Mouse (Mus musculus): ENCODE measurements at regions not wholly inside any gene's neighbourhood (a gene's known extent, or its start where the extent isn't known, plus 50 kb on each side); places are given as distances from the start of the nearest gene placed in this dataset.
A peak's percentile ranks its signal among the peaks of the same experiment; 100 is the strongest.

- no peak for DNase-seq (ENCODE audit: low read depth, low spot score)
Measured at GRCm38 (mm10) chr8:92004532-92004931, 202.7 kb upstream of the Irx3 start.

GRCm38 (mm10) chr8:92000368-92000767 lies 198.5 kb upstream of the Irx3 start:
- no peak overlapping the region for H3K27ac ChIP-seq (ENCODE audit: insufficient read depth, low read depth, low read length, poor library complexity, severe bottlenecking)
- TF ChIP-seq MAFK (IDR thresholded peaks at IDR 0.05; ENCODE audit: insufficient read depth, low read depth, low read length) (no peak), ZNF384 (IDR thresholded peaks at IDR 0.05; ENCODE audit: low read depth, low read length) (no peak), ZC3H11A (IDR thresholded peaks at IDR 0.05; ENCODE audit: borderline replicate concordance, low read depth, low read length) (no peak), CHD2 (IDR thresholded peaks at IDR 0.05; ENCODE audit: low read depth, low read length) (no peak), HCFC1 (IDR thresholded peaks at IDR 0.05; ENCODE audit: borderline replicate concordance, insufficient read depth, low read length) (no peak)

More at GRCm38 (mm10) chr8:92004532-92004931, 202.7 kb upstream of the Irx3 start:
- no peak for TF ChIP-seq ZC3H11A (IDR thresholded peaks at IDR 0.05; ENCODE audit: borderline replicate concordance, low read depth, low read length)
- TF ChIP-seq ZNF384 (IDR thresholded peaks at IDR 0.05; ENCODE audit: low read depth, low read length): no peak
- TF ChIP-seq CHD2 (IDR thresholded peaks at IDR 0.05; ENCODE audit: low read depth, low read length): no peak; the same call in 1 of the 2 replicates
- TF ChIP-seq HCFC1 (IDR thresholded peaks at IDR 0.05; ENCODE audit: borderline replicate concordance, insufficient read depth, low read length): no peak
- TF ChIP-seq MAFK (IDR thresholded peaks at IDR 0.05; ENCODE audit: insufficient read depth, low read depth, low read length): no peak
- Histone ChIP-seq H3K4me3 (ENCODE audit: insufficient read depth in 1 of 2, low read depth in 1 of 2, low read length in 2 of 2, poor library complexity in 1 of 2, severe bottlenecking in 1 of 2) (peak overlapping the region; percentile 18 to 51), H3K9me3 (ENCODE audit: control insufficient read depth, insufficient read depth, low read depth, low read length) (no peaks in the 10 kb centered on the region), H3K27ac (ENCODE audit: insufficient read depth, low read depth, low read length, poor library complexity, severe bottlenecking) (peak overlapping the region; percentile 29), H3K36me3 (ENCODE audit: control insufficient read depth, insufficient read depth, low read length, poor library complexity, severe bottlenecking) (no peaks in the 10 kb centered on the region), H3K4me1 (ENCODE audit: control insufficient read depth in 2 of 2, insufficient read depth in 2 of 2, low read length in 2 of 2, poor library complexity in 1 of 2) (peaks cover 3 to 7% of the 10 kb centered on the region in 2 experiments; a peak in 3 of 4 replicates), H3K9ac (ENCODE audit: insufficient read depth, low read depth, low read length, poor library complexity, severe bottlenecking) (peak overlapping the region; percentile 55; the same call in 1 of the 2 replicates)
- in situ Hi-C loops (cut with MboI; ENCODE audit: low sequenced_read_pairs in 2 of 2, unreplicated experiment in 2 of 2): no loop called here

GRCm38 (mm10) chr8:91999661-92000060 lies 197.8 kb upstream of the Irx3 start:
- Histone ChIP-seq H3K9me3 (ENCODE audit: control insufficient read depth, insufficient read depth, low read depth, low read length) (no peaks in the 10 kb centered on the region), H3K27ac (ENCODE audit: insufficient read depth, low read depth, low read length, poor library complexity, severe bottlenecking) (no peak overlapping the region), H3K9ac (ENCODE audit: insufficient read depth, low read depth, low read length, poor library complexity, severe bottlenecking) (no peak overlapping the region), H3K36me3 (ENCODE audit: control insufficient read depth, insufficient read depth, low read length, poor library complexity, severe bottlenecking) (no peaks in the 10 kb centered on the region), H3K4me1 (ENCODE audit: control insufficient read depth in 2 of 2, insufficient read depth in 2 of 2, low read length in 2 of 2, poor library complexity in 1 of 2) (peaks cover 6 to 8% of the 10 kb centered on the region in 2 experiments; a peak in 2 of 4 replicates), H3K4me3 (ENCODE audit: insufficient read depth in 1 of 2, low read depth in 1 of 2, low read length in 2 of 2, poor library complexity in 1 of 2, severe bottlenecking in 1 of 2) (no peak overlapping the region)
- TF ChIP-seq MAFK (IDR thresholded peaks at IDR 0.05; ENCODE audit: insufficient read depth, low read depth, low read length) (no peak), CHD2 (IDR thresholded peaks at IDR 0.05; ENCODE audit: low read depth, low read length) (no peak), ZC3H11A (IDR thresholded peaks at IDR 0.05; ENCODE audit: borderline replicate concordance, low read depth, low read length) (no peak), ZNF384 (IDR thresholded peaks at IDR 0.05; ENCODE audit: low read depth, low read length) (no peak), HCFC1 (IDR thresholded peaks at IDR 0.05; ENCODE audit: borderline replicate concordance, insufficient read depth, low read length) (no peak)
- no peak for DNase-seq (ENCODE audit: low read depth, low spot score)
- in situ Hi-C loops (cut with MboI; ENCODE audit: low sequenced_read_pairs in 2 of 2, unreplicated experiment in 2 of 2): no loop called here

More at GRCm38 (mm10) chr8:92000368-92000767, 198.5 kb upstream of the Irx3 start:
- Histone ChIP-seq H3K36me3 (ENCODE audit: control insufficient read depth, insufficient read depth, low read length, poor library complexity, severe bottlenecking) (no peaks in the 10 kb centered on the region), H3K9me3 (ENCODE audit: control insufficient read depth, insufficient read depth, low read depth, low read length) (no peaks in the 10 kb centered on the region), H3K9ac (ENCODE audit: insufficient read depth, low read depth, low read length, poor library complexity, severe bottlenecking) (no peak overlapping the region), H3K4me3 (ENCODE audit: insufficient read depth in 1 of 2, low read depth in 1 of 2, low read length in 2 of 2, poor library complexity in 1 of 2, severe bottlenecking in 1 of 2) (no peak overlapping the region), H3K4me1 (ENCODE audit: control insufficient read depth in 2 of 2, insufficient read depth in 2 of 2, low read length in 2 of 2, poor library complexity in 1 of 2) (peaks cover 6 to 8% of the 10 kb centered on the region in 2 experiments; a peak in 2 of 4 replicates)
- in situ Hi-C loops (cut with MboI; ENCODE audit: low sequenced_read_pairs in 2 of 2, unreplicated experiment in 2 of 2): no loop called here
- no peak for DNase-seq (ENCODE audit: low read depth, low spot score)

- no peak overlapping the region for H3K9ac ChIP-seq (ENCODE audit: insufficient read depth, low read depth, low read length, poor library complexity, severe bottlenecking)
- no peak for TF ChIP-seq HCFC1 (IDR thresholded peaks at IDR 0.05; ENCODE audit: borderline replicate concordance, insufficient read depth, low read length)
- TF ChIP-seq CHD2 (IDR thresholded peaks at IDR 0.05; ENCODE audit: low read depth, low read length): no peak
- no peak for TF ChIP-seq ZNF384 (IDR thresholded peaks at IDR 0.05; ENCODE audit: low read depth, low read length)
- TF ChIP-seq ZC3H11A (IDR thresholded peaks at IDR 0.05; ENCODE audit: borderline replicate concordance, low read depth, low read length): no peak
- TF ChIP-seq MAFK (IDR thresholded peaks at IDR 0.05; ENCODE audit: insufficient read depth, low read depth, low read length): no peak
- no peak overlapping the region for H3K27ac ChIP-seq (ENCODE audit: insufficient read depth, low read depth, low read length, poor library complexity, severe bottlenecking)
- in situ Hi-C loops (cut with MboI; ENCODE audit: low sequenced_read_pairs in 2 of 2, unreplicated experiment in 2 of 2): no loop called here
- no peak for DNase-seq (ENCODE audit: low read depth, low spot score)
- H3K9me3 ChIP-seq (ENCODE audit: control insufficient read depth, insufficient read depth, low read depth, low read length): no peaks in the 10 kb centered on the region
- H3K4me3 ChIP-seq (ENCODE audit: insufficient read depth in 1 of 2, low read depth in 1 of 2, low read length in 2 of 2, poor library complexity in 1 of 2, severe bottlenecking in 1 of 2): no peak overlapping the region
- H3K36me3 ChIP-seq (ENCODE audit: control insufficient read depth, insufficient read depth, low read length, poor library complexity, severe bottlenecking): no peaks in the 10 kb centered on the region
- H3K4me1 ChIP-seq (ENCODE audit: control insufficient read depth in 2 of 2, insufficient read depth in 2 of 2, low read length in 2 of 2, poor library complexity in 1 of 2): peaks cover 6 to 8% of the 10 kb centered on the region in 2 experiments; a peak in 2 of 4 replicates
Measured at GRCm38 (mm10) chr8:91999189-91999588, 197.3 kb upstream of the Irx3 start.
